Mouse (Mus musculus) heart, postnatal 36 days (tissue): ENCODE results near the gene Aspa. TPM values are rescaled to one million over a fixed set of nuclear protein-coding genes. Genes with fewer than 3 reads are reported as not detected.
"Not testable (repeated sequence)": the region's sequence is repeated elsewhere in the genome, so short reads cannot be mapped to it uniquely, and the experiment has no call there.

ENCODE experiments used
- DNase-seq, 2 experiments: peaks; one replicate each; pipeline ENCODE4 v3.0.0; 2021 to 2022
- intact Hi-C: fragments of 180-260 bp; cut with DNase I; formaldehyde crosslinking; loops from one replicate; pipeline ENCODE4 v1.15.1; 2025
- total RNA-seq, 2 experiments: library from RNA; stranded (reverse); gene quantifications; 2 replicates each; pipeline ENCODE4 v1.2.3; 2021

Aspa gene
- 1 to 10 TPM; 1.2 to 1.3 TPM for total RNA-seq

- intact Hi-C loops = no loop called here
- no peak for DNase-seq
Measured at GRCm38 (mm10) chr11:73329442-73329841, at the start of gene Aspa, which contains the start of the genes Gm49340 and Spata22. TSS of gene Aspa (minus strand) at chr11:73329596. TSS of gene Gm49340 (plus strand) at chr11:73329741. TSS of gene Spata22 (plus strand) at chr11:73329741.

GRCm38 (mm10) chr11:73370946-73371345 is 41.5 kb upstream of the Aspa start, which contains the start of gene Olfr376:
TSS of gene Olfr376 (plus strand) at chr11:73371246.
- no peak for DNase-seq
- intact Hi-C loops = no loop called here

GRCm38 (mm10) chr11:73350483-73350882 is 21.1 kb upstream of the Aspa start, which contains the start of gene Olfr20:
TSS of gene Olfr20 (plus strand) at chr11:73350783.
- intact Hi-C loops = no loop called here
- no peak for DNase-seq

GRCm38 (mm10) chr11:73336919-73337318 is 7.5 kb upstream of the Aspa start:
- intact Hi-C loops = no loop called here
- no peak for DNase-seq

- DNase-seq = no peak
- intact Hi-C loops = no loop called here
Measured at GRCm38 (mm10) chr11:73333357-73333756, 4.0 kb upstream of the Aspa start.

- intact Hi-C loops = no loop called here
- no peak for DNase-seq
Measured at GRCm38 (mm10) chr11:73327361-73327760, 2.0 kb downstream of the Aspa start.

- DNase-seq = peak; percentile 4 to 14
Measured at GRCm38 (mm10) chr11:73326485-73326886, 2.9 kb downstream of the Aspa start.

GRCm38 (mm10) chr11:73323906-73324830 is 5.2 kb downstream of the Aspa start:
- no peak for DNase-seq
- intact Hi-C loops = no loop called here

More at GRCm38 (mm10) chr11:73326485-73326886, 2.9 kb downstream of the Aspa start:
- intact Hi-C loops = no loop called here

- intact Hi-C loops, DNase-seq: not testable (repeated sequence)
Measured at GRCm38 (mm10) chr11:73321064-73321463, 8.3 kb downstream of the Aspa start.

- intact Hi-C loops, DNase-seq: not testable (repeated sequence)
Measured at GRCm38 (mm10) chr11:73318581-73318980, 10.8 kb downstream of the Aspa start.

- intact Hi-C loops = no loop called here
- no peak for DNase-seq
Measured at GRCm38 (mm10) chr11:73315961-73316360, 13.4 kb downstream of the Aspa start.

GRCm38 (mm10) chr11:73303123-73303522 is 26.3 kb downstream of the Aspa start:
- no peak for DNase-seq
- intact Hi-C loops = no loop called here

GRCm38 (mm10) chr11:73289621-73290020 is 39.8 kb downstream of the Aspa start:
- intact Hi-C loops = loop anchor here (5.0 kb wide), 1 partner anchor 1078 kb away; no protein-coding TSS in a partner anchor

GRCm38 (mm10) chr11:73284351-73284750 is 45.0 kb downstream of the Aspa start:
- intact Hi-C loops = no loop called here
- peak in 1 of 2 experiments; percentile 11 for DNase-seq

More at GRCm38 (mm10) chr11:73289621-73290020, 39.8 kb downstream of the Aspa start:
- DNase-seq = no peak

- no peak for DNase-seq
- intact Hi-C loops = loop anchor here (2.0 kb wide), 1 partner anchor 151 kb away; no protein-coding TSS in a partner anchor
Measured at GRCm38 (mm10) chr11:73283926-73284325, 45.5 kb downstream of the Aspa start.

GRCm38 (mm10) chr11:73283369-73283768 is 46.0 kb downstream of the Aspa start:
- intact Hi-C loops = loop anchor here (2.0 kb wide), 1 partner anchor 151 kb away; no protein-coding TSS in a partner anchor
- peak in 1 of 2 experiments; percentile 35 for DNase-seq

- peak; percentile 24 to 40 for DNase-seq
- intact Hi-C loops = loop anchor here (1.0 to 2.0 kb wide), 3 partner anchors 45 to 149 kb away; partner anchors contain the start of gene Haspin
Measured at GRCm38 (mm10) chr11:73281528-73282027, 47.8 kb downstream of the Aspa start.

GRCm38 (mm10) chr11:73280710-73281109 is 48.7 kb downstream of the Aspa start:
- intact Hi-C loops = loop anchor here (1.0 to 2.0 kb wide), 2 partner anchors 44 to 142 kb away; partner anchors contain the start of gene Haspin
- no peak for DNase-seq

- DNase-seq = no peak
Measured at GRCm38 (mm10) chr11:73274821-73275220, 54.6 kb downstream of the Aspa start.

GRCm38 (mm10) chr11:73267267-73267666 is 62.1 kb downstream of the Aspa start, which contains the start of gene Trpv3:
TSS of gene Trpv3 (plus strand) at chr11:73267388.
- intact Hi-C loops = no loop called here
- no peak for DNase-seq

More at GRCm38 (mm10) chr11:73274821-73275220, 54.6 kb downstream of the Aspa start:
- intact Hi-C loops = no loop called here

GRCm38 (mm10) chr11:73261385-73261784 is 68.0 kb downstream of the Aspa start:
- DNase-seq = no peak
- intact Hi-C loops = no loop called here
